ENCODE assay signal across 20 mouse cellular contexts in genomic region chr19:46715016-46715415, GRCm38 (mm10). TPM values are rescaled to one million over a fixed set of nuclear protein-coding genes. Genes with fewer than 3 reads are reported as not detected.
"Had no signal": no experiment of that assay in that cellular context is flagged by ENCODE, and none has a peak within 500 bp of the region (broad histone marks: within the 10 kb centered on the region; RNA-seq: fewer than 3 reads in every experiment).

No protein-coding gene starts in this region.

- H3K4me2 ChIP-seq: lung, embryonic 15.5 days; midbrain, embryonic 11.5 days; midbrain, embryonic 13.5 days; midbrain, embryonic 15.5 days; neural tube, embryonic 12.5 days; stomach, embryonic 15.5 days had no signal

- ATAC-seq: lung, postnatal 0 days; midbrain, embryonic 13.5 days; midbrain, embryonic 15.5 days had no signal

- H3K9me3 ChIP-seq: lung, embryonic 15.5 days; midbrain, embryonic 15.5 days; stomach, embryonic 15.5 days had no signal

- H3K9ac ChIP-seq: lung, embryonic 15.5 days; midbrain, embryonic 13.5 days; midbrain, embryonic 15.5 days; neural tube, embryonic 12.5 days; stomach, embryonic 15.5 days had no signal

- H3K4me3 ChIP-seq: lung, embryonic 15.5 days; megakaryocyte, embryonic 14.5 days; midbrain, embryonic 13.5 days; midbrain, embryonic 15.5 days; neural tube, embryonic 12.5 days; stomach, embryonic 15.5 days had no signal

- H3K4me1 ChIP-seq: lung, embryonic 15.5 days; midbrain, embryonic 13.5 days; midbrain, embryonic 15.5 days; neural tube, embryonic 12.5 days; stomach, embryonic 15.5 days had no signal

- H3K27ac ChIP-seq: lung, embryonic 15.5 days; macrophage; midbrain, embryonic 13.5 days; midbrain, embryonic 15.5 days; neural tube, embryonic 12.5 days; stomach, embryonic 15.5 days; stomach, postnatal 0 days had no signal

- H3K27me3 ChIP-seq: lung, embryonic 15.5 days; midbrain, embryonic 13.5 days; midbrain, embryonic 15.5 days; neural tube, embryonic 12.5 days; stomach, embryonic 15.5 days had no signal

- DNase-seq: lung, adult 2 months; lung, postnatal 14 days; lung, postnatal 36 days; right cerebral cortex, postnatal 14 days; thymus, adult 2 months; thymus, postnatal 25 days; thymus, postnatal 4 days had no signal

- H3K36me3 ChIP-seq: midbrain, embryonic 15.5 days had no signal

RNA-seq across cellular contexts. Expression of gene Cyp17a1, which starts 42.0 kb away (rescaled TPM):
- total RNA-seq: megakaryocyte progenitor cell, adult 5-6 weeks; midbrain, postnatal 0 days had no signal
- polyA plus RNA-seq: lung, embryonic 15.5 days; macrophage; midbrain, embryonic 11.5 days; midbrain, embryonic 13.5 days; midbrain, embryonic 15.5 days; midbrain, postnatal 0 days; neural tube, embryonic 12.5 days; stomach, embryonic 15.5 days; stomach, postnatal 0 days; urinary bladder, adult 2 months had no signal
